Mouse (Mus musculus): ENCODE data around the gene Mipep.

GRCm38 (mm10) chr14:60771057-60771456, 13.3 kb upstream of the Mipep start:
- TF ChIP-seq POLR2A (IDR thresholded peaks at IDR 0.05; ENCODE audit: control insufficient read depth, extremely low read depth, insufficient read depth, low read length, poor library complexity) = no peak
- TF ChIP-seq CTCF (IDR thresholded peaks at IDR 0.05; ENCODE audit: borderline replicate concordance, control insufficient read depth, extremely low read depth, insufficient read depth, low read length, poor library complexity) = peak; percentile 91; the same call in 1 of the 2 replicates
